Mouse (Mus musculus): ENCODE measurements around the gene Muc4. TPM values are rescaled to one million over a fixed set of nuclear protein-coding genes. Genes with fewer than 3 reads are reported as not detected.

The Muc4 gene
- total RNA-seq (2023), result not detected

GRCm38 (mm10) chr16:32735586-32735985, at the start of gene Muc4:
Gene Muc4 (plus strand): TSS chr16:32735886.

GRCm38 (mm10) chr16:32797426-32797689, 61.7 kb downstream of the Muc4 start, which contains the start of gene Muc20:
Gene Muc20 (minus strand): TSS chr16:32797435.

GRCm38 (mm10) chr16:32810321-32810720, 74.6 kb downstream of the Muc4 start, which contains the start of gene Smbd1:
Gene Smbd1 (minus strand): TSS chr16:32810477.

Other genes with a start within 250 kb of the Muc4 start
- gene Slc51a, start 248.0 kb upstream of the Muc4 start, total RNA-seq (2023), result not detected
- not detected for gene Zdhhc19, start 239.6 kb upstream of the Muc4 start, total RNA-seq (2023)
- 10 to 100 TPM; 75.4 to 75.9 TPM for gene Tfrc, start 127.0 kb upstream of the Muc4 start, total RNA-seq (2023)
- 100 to 1,000 TPM; 130 to 138 TPM for gene Tnk2, start 92.0 kb upstream of the Muc4 start, total RNA-seq (2023)
- gene Muc20, start 61.5 kb downstream of the Muc4 start, total RNA-seq (2023), result not detected
- gene Smbd1, start 74.6 kb downstream of the Muc4 start, total RNA-seq (2023), result not detected
- gene Fyttd1, start 141.6 kb downstream of the Muc4 start, total RNA-seq (2023), result 10 to 100 TPM; 63.9 to 94.7 TPM
- 100 to 1,000 TPM; 186 to 201 TPM for gene Rubcn, start 141.9 kb downstream of the Muc4 start, total RNA-seq (2023)
- 10 to 100 TPM; 72.1 to 78.9 TPM for gene Lrch3, start 178.2 kb downstream of the Muc4 start, total RNA-seq (2023)